8 mouse cellular contexts compared by ENCODE assay signal in genomic region chr9:54916401-54916800, GRCm38 (mm10). TPM values are rescaled to one million over a fixed set of nuclear protein-coding genes. Genes with fewer than 3 reads are reported as not detected.
DNase-seq lines count a peak whose midpoint lies in the region; ATAC-seq lines count a peak whose summit lies in the region.

No protein-coding gene starts in this region.

- no peaks in the 10 kb centered on the region for H3K27me3 ChIP-seq in kidney, embryonic 15.5 days
- H3K27me3 ChIP-seq in embryonic facial prominence, embryonic 10.5 days (replicated peaks; ENCODE audit: low read depth, poor library complexity, severe bottlenecking), result no peaks in the 10 kb centered on the region
- H3K27me3 ChIP-seq in hindbrain, embryonic 13.5 days, result no peaks in the 10 kb centered on the region
- H3K27me3 ChIP-seq in midbrain, embryonic 16.5 days (ENCODE audit: control insufficient read depth, insufficient read depth, low read depth, low read length), result no peaks in the 10 kb centered on the region

- ATAC-seq in kidney, embryonic 15.5 days (replicated peaks; ENCODE audit: low FRiP score), result no peak; the same call in 1 of the 2 replicates
- ATAC-seq in hindbrain, embryonic 13.5 days (ENCODE audit: low FRiP score), result peak; percentile 49
- peak; percentile 23 for ATAC-seq in midbrain, embryonic 16.5 days
- no peak for ATAC-seq in megakaryocyte-erythroid progenitor cell, adult 5-6 weeks (replicated peaks; ENCODE audit: low FRiP score, low TSS enrichment, poor library complexity, severe bottlenecking)

- H3K4me3 ChIP-seq in kidney, embryonic 15.5 days (replicated peaks), result peak overlapping the region; percentile 72
- peak overlapping the region; percentile 72 for H3K4me3 ChIP-seq in embryonic facial prominence, embryonic 10.5 days
- peak overlapping the region; percentile 61; the same call in 1 of the 2 replicates for H3K4me3 ChIP-seq in hindbrain, embryonic 13.5 days
- peak overlapping the region; percentile 80 for H3K4me3 ChIP-seq in midbrain, embryonic 16.5 days (ENCODE audit: low read depth, low read length)

- H3K4me2 ChIP-seq in kidney, embryonic 15.5 days, result peak overlapping the region; percentile 91
- H3K4me2 ChIP-seq in hindbrain, embryonic 13.5 days, result peak overlapping the region; percentile 86
- peak overlapping the region; percentile 56 for H3K4me2 ChIP-seq in midbrain, embryonic 16.5 days (ENCODE audit: low read length)

- H3K27ac ChIP-seq in kidney, embryonic 15.5 days, result no peak overlapping the region
- no peak overlapping the region for H3K27ac ChIP-seq in embryonic facial prominence, embryonic 10.5 days (replicated peaks)
- peak overlapping the region; percentile 10; the same call in 1 of the 2 replicates for H3K27ac ChIP-seq in hindbrain, embryonic 13.5 days
- H3K27ac ChIP-seq in midbrain, embryonic 16.5 days (ENCODE audit: low read length), result no peak overlapping the region

- H3K4me1 ChIP-seq in kidney, embryonic 15.5 days, result peaks cover 9% of the 10 kb centered on the region; the same call in 1 of the 2 replicates
- peaks cover 9% of the 10 kb centered on the region for H3K4me1 ChIP-seq in embryonic facial prominence, embryonic 10.5 days
- peaks cover 12% of the 10 kb centered on the region for H3K4me1 ChIP-seq in hindbrain, embryonic 13.5 days (replicated peaks)
- peaks cover 8% of the 10 kb centered on the region for H3K4me1 ChIP-seq in midbrain, embryonic 16.5 days (ENCODE audit: control insufficient read depth, insufficient read depth, low read length)

- H3K36me3 ChIP-seq in kidney, embryonic 15.5 days, result peaks cover 7% of the 10 kb centered on the region
- H3K36me3 ChIP-seq in embryonic facial prominence, embryonic 10.5 days (replicated peaks), result peaks cover 7% of the 10 kb centered on the region
- peaks cover 7% of the 10 kb centered on the region; the same call in 1 of the 2 replicates for H3K36me3 ChIP-seq in hindbrain, embryonic 13.5 days
- H3K36me3 ChIP-seq in midbrain, embryonic 16.5 days (ENCODE audit: control insufficient read depth, insufficient read depth, low read length), result peaks cover 3% of the 10 kb centered on the region; the same call in 1 of the 2 replicates

- no peak overlapping the region for H3K9ac ChIP-seq in kidney, embryonic 15.5 days
- H3K9ac ChIP-seq in hindbrain, embryonic 13.5 days, result no peak overlapping the region
- no peak overlapping the region for H3K9ac ChIP-seq in midbrain, embryonic 16.5 days (ENCODE audit: low read depth, low read length)

- 71% methylated on average over 8 of the region's 8 CpGs for WGBS in kidney, embryonic 15.5 days
- WGBS in embryonic facial prominence, embryonic 10.5 days, result 68% methylated on average over 8 of the region's 8 CpGs
- WGBS in hindbrain, embryonic 13.5 days, result 66% methylated on average over 8 of the region's 8 CpGs
- WGBS in midbrain, embryonic 16.5 days, result 67% methylated on average over 8 of the region's 8 CpGs

- H3K9me3 ChIP-seq in kidney, embryonic 15.5 days (replicated peaks), result no peaks in the 10 kb centered on the region
- H3K9me3 ChIP-seq in embryonic facial prominence, embryonic 10.5 days, result no peaks in the 10 kb centered on the region
- H3K9me3 ChIP-seq in hindbrain, embryonic 13.5 days, result no peaks in the 10 kb centered on the region
- no peaks in the 10 kb centered on the region for H3K9me3 ChIP-seq in midbrain, embryonic 16.5 days (replicated peaks; ENCODE audit: control insufficient read depth, low read length, poor library complexity, severe bottlenecking)

- no peak for DNase-seq in kidney, adult 11 months
- DNase-seq in embryonic facial prominence, embryonic 10.5 days (ENCODE audit: low spot score), result no peak
- no peak for DNase-seq in frontal cortex, postnatal 25 days (ENCODE audit: low spot score in 2 of 2)
- DNase-seq in right cerebral cortex, postnatal 36 days (ENCODE audit: low spot score in 2 of 2), result no peak

RNA-seq across cellular contexts. Expression of gene Hykk, which starts 0.7 kb away (rescaled TPM):
- polyA plus RNA-seq in kidney, embryonic 15.5 days (2015; fragmentation: Nextera tagmentation; extraction: Ambion mirVana), result 9.0 and 9.5 TPM in 2 replicates
- polyA plus RNA-seq in embryonic facial prominence, embryonic 10.5 days (2016; fragmentation: Nextera tagmentation; extraction: Ambion mirVana), result 4.9 and 5.7 TPM in 2 replicates
- polyA plus RNA-seq in hindbrain, embryonic 13.5 days (2015; fragmentation: Nextera tagmentation; extraction: Ambion mirVana), result 3.1 and 3.2 TPM in 2 replicates
- polyA plus RNA-seq in midbrain, embryonic 16.5 days (2015; fragmentation: Nextera tagmentation; extraction: Ambion mirVana), result 1.8 and 2.2 TPM in 2 replicates
- not detected in 2 replicates for total RNA-seq in megakaryocyte-erythroid progenitor cell, adult 5-6 weeks (2014; fragmentation: Nextera tagmentation)
- total RNA-seq in megakaryocyte-erythroid progenitor cell, adult 5-6 weeks (2017), result not detected in 2 replicates

RNA-seq across cellular contexts. Expression of gene Psma4, which starts 34.2 kb away (rescaled TPM):
- polyA plus RNA-seq in kidney, embryonic 15.5 days (2015; fragmentation: Nextera tagmentation; extraction: Ambion mirVana), result 317 and 331 TPM in 2 replicates
- 333 and 338 TPM in 2 replicates for polyA plus RNA-seq in embryonic facial prominence, embryonic 10.5 days (2016; fragmentation: Nextera tagmentation; extraction: Ambion mirVana)
- 282 TPM in 2 replicates for polyA plus RNA-seq in hindbrain, embryonic 13.5 days (2015; fragmentation: Nextera tagmentation; extraction: Ambion mirVana)
- polyA plus RNA-seq in midbrain, embryonic 16.5 days (2015; fragmentation: Nextera tagmentation; extraction: Ambion mirVana), result 251 and 256 TPM in 2 replicates
- 219 and 238 TPM in 2 replicates for total RNA-seq in megakaryocyte-erythroid progenitor cell, adult 5-6 weeks (2014; fragmentation: Nextera tagmentation)
- 449 and 459 TPM in 2 replicates for total RNA-seq in megakaryocyte-erythroid progenitor cell, adult 5-6 weeks (2017)

RNA-seq across cellular contexts. Expression of gene AY074887, which starts 34.4 kb away (rescaled TPM):
- 1.4 TPM in 2 replicates for polyA plus RNA-seq in kidney, embryonic 15.5 days (2015; fragmentation: Nextera tagmentation; extraction: Ambion mirVana)
- polyA plus RNA-seq in embryonic facial prominence, embryonic 10.5 days (2016; fragmentation: Nextera tagmentation; extraction: Ambion mirVana), result 1.2 and 1.5 TPM in 2 replicates
- 0.91 and 1.1 TPM in 2 replicates for polyA plus RNA-seq in hindbrain, embryonic 13.5 days (2015; fragmentation: Nextera tagmentation; extraction: Ambion mirVana)
- polyA plus RNA-seq in midbrain, embryonic 16.5 days (2015; fragmentation: Nextera tagmentation; extraction: Ambion mirVana), result 0.67 and 1.2 TPM in 2 replicates
- total RNA-seq in megakaryocyte-erythroid progenitor cell, adult 5-6 weeks (2014; fragmentation: Nextera tagmentation), result not detected in 2 replicates
- not detected in 2 replicates for total RNA-seq in megakaryocyte-erythroid progenitor cell, adult 5-6 weeks (2017)

RNA-seq across cellular contexts. Expression of gene Ireb2, which starts 52.8 kb away (rescaled TPM):
- polyA plus RNA-seq in kidney, embryonic 15.5 days (2015; fragmentation: Nextera tagmentation; extraction: Ambion mirVana), result 34.8 and 37.0 TPM in 2 replicates
- polyA plus RNA-seq in embryonic facial prominence, embryonic 10.5 days (2016; fragmentation: Nextera tagmentation; extraction: Ambion mirVana), result 46.0 and 48.7 TPM in 2 replicates
- 46.0 and 46.5 TPM in 2 replicates for polyA plus RNA-seq in hindbrain, embryonic 13.5 days (2015; fragmentation: Nextera tagmentation; extraction: Ambion mirVana)
- 38.9 and 46.3 TPM in 2 replicates for polyA plus RNA-seq in midbrain, embryonic 16.5 days (2015; fragmentation: Nextera tagmentation; extraction: Ambion mirVana)
- total RNA-seq in megakaryocyte-erythroid progenitor cell, adult 5-6 weeks (2014; fragmentation: Nextera tagmentation), result 36.6 and 46.6 TPM in 2 replicates
- 17.2 and 41.5 TPM in 2 replicates for total RNA-seq in megakaryocyte-erythroid progenitor cell, adult 5-6 weeks (2017)

Comparison
In these comparisons a context has a peak if more than half of its experiments do, and no peak if none do; other contexts are left out.
1. ATAC-seq: peak in hindbrain, embryonic 13.5 days (single experiment) and midbrain, embryonic 16.5 days (single experiment); none in kidney, embryonic 15.5 days (single experiment) and megakaryocyte-erythroid progenitor cell, adult 5-6 weeks (single experiment).
2. Peak in every context shown above with its lines, with median percentiles within 50 percentile points of each other: H3K4me2 ChIP-seq and H3K4me3 ChIP-seq.